Mouse (Mus musculus) spleen, adult 2 months (tissue): Measurements from ENCODE around the gene Ahcyl1.

Experiments used
- CTCF ChIP-seq: fragments of 200-500 bp; IDR thresholded peaks from 2 replicates; pipeline ENCODE4 v1.5.1; 2011; ENCODE audit warnings: mild to moderate bottlenecking, inconsistent platforms; ENCODE audit not compliant: insufficient read depth, insufficient read length, insufficient replicate concordance; ENCODE audit errors: extremely low read depth
- POLR2A ChIP-seq: fragments of 200-500 bp; IDR thresholded peaks from 2 replicates; pipeline ENCODE4 v1.6.1; 2011; ENCODE audit warnings: low read depth, low read length, inconsistent platforms

DNA sequence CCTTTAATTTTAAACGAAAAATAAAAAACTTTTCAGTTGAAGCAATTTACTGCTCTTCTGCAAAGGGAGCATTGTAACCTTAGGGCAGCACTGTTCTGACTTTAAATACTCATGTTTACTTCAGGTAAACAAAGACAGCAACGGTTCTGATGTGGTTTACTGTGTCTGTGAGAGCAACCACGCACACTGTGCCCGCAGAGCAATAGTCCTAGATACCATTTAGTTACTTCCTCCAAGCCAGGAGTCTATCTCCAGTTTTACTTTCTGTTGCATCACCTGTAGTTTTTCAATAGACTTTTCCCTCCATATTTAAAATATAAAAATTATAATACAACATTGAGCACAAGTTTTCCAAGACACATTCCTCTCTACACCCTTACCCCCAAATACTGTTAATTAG, 25.9 kb downstream of the Ahcyl1 start:
- TF ChIP-seq POLR2A (no peak), CTCF (no peak)
